Mouse (Mus musculus): ENCODE results near the gene Lrp2.

DNA sequence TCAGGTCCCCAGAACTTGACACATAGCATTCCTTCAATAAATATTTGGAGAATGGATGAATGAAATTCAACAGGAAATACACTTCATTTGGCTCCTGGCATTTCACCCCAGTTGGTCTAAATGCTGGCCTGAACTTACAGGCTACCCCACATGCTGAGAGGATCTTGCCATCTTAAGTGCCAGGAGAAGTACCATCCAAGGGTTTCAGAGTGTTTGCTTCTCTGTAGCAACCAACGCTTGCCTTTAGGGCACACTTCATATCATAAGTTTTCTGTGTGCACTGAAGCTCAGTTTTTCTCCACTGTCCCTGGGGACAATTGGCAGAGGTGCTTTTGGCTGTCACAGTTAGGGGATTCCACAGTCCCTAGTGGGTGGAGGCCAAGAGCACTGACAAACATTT is 4.7 kb upstream of the Lrp2 start:
- TF ChIP-seq CTCF (IDR thresholded peaks at IDR 0.05) (no peak), POLR2A (IDR thresholded peaks at IDR 0.05; ENCODE audit: insufficient read depth, low read depth, low read length) (no peak)

Measured in heart, adult 2 months (tissue).